Mouse (Mus musculus) kidney, adult 9 months (tissue): ENCODE data around the gene Dzip1l.
"Not testable (repeated sequence)": the region's sequence is repeated elsewhere in the genome, so short reads cannot be mapped to it uniquely, and the experiment has no call there.

Experiments
- DNase-seq: peaks from one replicate; pipeline ENCODE4 v3.0.0; 2022

Dzip1l gene

GRCm38 (mm10) chr9:99629281-99630011 is at the start of gene Dzip1l:
Dzip1l (plus strand) TSS chr9:99629496.
- peak; percentile 92 for DNase-seq

DNA sequence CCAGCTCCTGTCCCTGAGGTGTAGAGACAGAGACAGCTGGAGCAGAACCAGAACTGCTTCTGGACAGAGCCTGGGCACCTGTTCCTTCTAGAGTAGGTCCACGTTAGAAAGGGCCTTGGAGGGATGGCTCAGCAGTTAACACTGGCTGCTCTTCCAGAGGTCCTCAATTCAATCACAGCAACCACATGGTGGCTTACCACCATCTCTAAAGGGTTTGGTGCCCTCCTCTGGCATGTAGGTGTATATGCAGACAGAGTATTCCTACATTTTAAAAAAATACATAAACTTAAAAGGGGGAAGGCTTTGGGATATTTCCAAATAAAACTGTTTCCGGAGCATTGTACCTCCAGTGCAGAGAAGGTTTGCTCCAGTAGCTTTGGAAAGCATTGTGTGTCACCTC is 48.6 kb upstream of the Dzip1l start:
- peak; percentile 57 for DNase-seq

- DNase-seq = peak; percentile 62
Measured at GRCm38 (mm10) chr9:99587505-99588202, 41.6 kb upstream of the Dzip1l start.

DNA sequence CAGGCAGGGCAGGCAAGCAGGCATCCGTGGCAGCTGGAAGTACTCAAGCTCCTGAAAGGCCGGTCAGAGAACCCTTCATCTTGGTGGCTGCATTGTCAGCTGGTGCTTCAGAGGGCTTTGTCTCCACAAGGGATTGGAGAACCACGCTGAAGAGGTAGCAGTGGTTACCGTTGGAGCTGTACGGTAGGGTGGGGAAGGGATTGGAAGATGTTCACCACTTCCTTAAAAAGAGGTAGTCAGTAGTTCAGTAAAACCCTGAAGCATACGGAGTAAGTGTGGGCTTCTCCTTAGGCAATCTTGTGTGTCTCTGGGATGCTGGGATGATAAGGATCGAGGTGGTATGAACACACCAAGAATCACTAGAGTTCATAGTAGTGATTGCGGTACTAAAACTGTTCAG is 38.2 kb upstream of the Dzip1l start:
- DNase-seq = no peak

DNA sequence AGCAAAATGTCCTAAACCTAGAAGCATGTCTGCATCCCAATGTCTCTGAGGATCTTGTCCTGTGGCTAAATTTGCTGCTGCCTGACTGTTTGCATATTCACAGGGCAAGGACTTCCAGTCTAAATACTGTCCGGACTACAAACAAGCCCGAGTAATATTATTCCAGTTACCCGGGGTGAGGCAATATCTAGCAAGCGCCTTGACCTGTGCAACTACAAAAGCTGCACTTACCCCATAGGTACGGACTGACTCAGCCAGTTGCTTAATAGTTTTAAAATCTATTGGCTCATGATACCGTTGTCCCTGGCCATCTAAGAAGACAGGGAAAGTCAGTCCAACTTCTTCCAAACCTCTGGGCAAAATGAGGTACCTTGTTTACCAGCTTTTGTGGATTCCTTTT is 30.2 kb upstream of the Dzip1l start:
- DNase-seq = not testable (repeated sequence)

GRCm38 (mm10) chr9:99603566-99603965 is 25.7 kb upstream of the Dzip1l start:
- no peak for DNase-seq

DNA sequence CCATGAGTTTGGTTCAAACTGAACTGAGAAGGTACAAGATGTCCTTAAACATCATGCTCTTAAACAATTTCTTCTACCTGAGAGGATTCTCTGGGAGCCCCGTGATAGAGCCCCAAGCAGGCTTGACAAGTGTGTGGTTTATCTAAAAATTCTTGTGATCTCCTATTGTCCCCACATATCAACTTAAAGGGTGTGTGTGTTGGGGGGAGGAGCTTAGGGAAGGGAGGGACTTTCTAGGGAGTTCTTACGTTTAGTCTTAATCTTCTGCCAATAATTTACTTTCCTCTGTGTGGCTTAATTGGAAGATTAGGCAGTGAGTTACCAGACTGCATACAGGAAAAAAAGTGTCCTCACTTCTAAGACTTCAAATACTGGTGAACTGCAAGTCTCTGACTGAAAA is 17.1 kb upstream of the Dzip1l start, which contains the start of gene A4gnt:
A4gnt (plus strand) TSS at position 301 of the 400 bp plus-strand sequence.
- peak; percentile 41 for DNase-seq

DNA sequence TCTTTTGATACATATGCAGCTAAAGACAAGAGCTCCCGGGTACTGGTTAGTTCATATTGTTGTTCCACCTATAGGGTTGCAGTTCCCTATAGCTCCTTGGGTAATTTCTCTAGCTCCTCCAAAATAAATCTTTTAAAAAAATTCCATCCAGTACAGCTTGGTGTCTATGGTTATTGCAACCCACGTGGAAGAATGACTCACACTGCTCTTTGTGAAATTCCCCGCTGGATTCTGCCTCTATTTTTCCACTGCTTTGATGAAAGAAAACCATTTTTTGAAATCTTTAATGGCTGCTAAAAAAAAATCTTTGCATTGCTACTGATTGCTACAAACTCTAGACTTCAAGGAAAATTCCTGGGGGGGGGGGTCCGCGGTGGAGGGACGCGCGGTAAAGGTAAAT is 9.6 kb upstream of the Dzip1l start:
- DNase-seq = no peak

DNA sequence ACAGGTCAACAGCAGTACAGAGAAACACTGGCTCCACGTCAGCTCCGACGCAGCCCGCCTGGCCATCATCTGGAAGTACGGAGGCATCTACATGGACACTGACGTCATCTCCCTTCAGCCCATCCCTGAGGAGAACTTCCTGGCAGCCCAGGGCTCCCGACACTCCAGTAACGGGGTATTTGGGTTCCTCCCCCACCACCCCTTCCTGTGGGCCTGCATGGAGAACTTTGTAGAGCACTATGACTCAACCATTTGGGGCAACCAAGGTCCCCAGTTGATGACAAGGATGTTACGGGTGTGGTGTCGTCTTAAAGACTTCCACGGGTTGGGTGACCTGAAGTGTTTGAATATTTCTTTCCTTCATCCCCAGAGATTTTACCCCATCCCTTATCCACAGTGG is 9.1 kb upstream of the Dzip1l start:
- no peak for DNase-seq

- DNase-seq = no peak
Measured at GRCm38 (mm10) chr9:99622034-99622433, 7.3 kb upstream of the Dzip1l start.

- no peak for DNase-seq
Measured at GRCm38 (mm10) chr9:99622966-99623365, 6.3 kb upstream of the Dzip1l start.

DNA sequence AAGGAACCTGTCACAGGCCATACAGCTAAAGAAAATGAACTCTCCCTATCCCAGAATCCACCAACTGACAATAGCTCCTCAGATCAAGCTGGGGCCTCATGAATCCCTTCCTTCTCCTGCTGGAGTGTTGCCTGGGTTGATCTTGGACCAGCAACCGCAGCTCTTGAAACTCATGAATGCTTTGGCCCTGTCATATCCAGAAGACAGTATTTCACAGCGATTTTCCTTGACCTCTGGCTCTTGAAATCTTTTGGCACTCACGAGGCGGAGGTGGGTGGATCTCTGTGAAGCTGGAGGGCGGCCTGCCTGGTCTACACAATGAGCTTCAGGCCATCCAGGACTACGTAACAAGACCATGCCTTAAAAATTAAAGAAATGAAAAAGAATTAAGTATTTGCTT is 5.2 kb upstream of the Dzip1l start:
- DNase-seq = peak; percentile 26

GRCm38 (mm10) chr9:99628581-99628980 is 715 bp upstream of the Dzip1l start:
- DNase-seq = no peak

DNA sequence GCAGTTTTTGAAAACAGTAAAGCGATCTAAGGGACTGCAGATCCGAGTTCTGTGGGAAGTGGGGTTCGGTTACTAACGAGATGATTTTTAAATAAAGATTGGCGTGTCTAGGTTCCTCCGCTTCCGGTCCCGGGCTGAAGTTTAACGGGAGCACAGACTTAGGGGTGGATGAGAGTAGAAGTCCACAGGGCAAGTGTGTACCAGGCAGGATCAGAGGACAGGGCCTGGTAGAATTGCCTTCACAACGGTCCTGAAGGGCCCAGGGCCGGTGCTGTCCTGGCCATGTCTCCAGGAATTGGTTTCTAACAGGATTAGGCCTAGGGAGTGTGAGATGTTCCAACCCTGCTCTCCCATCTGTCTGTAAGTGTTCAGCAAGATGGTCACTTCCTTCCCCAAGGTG is 775 bp downstream of the Dzip1l start:
- DNase-seq = peak; percentile 78

- peak; percentile 21 for DNase-seq
Measured at GRCm38 (mm10) chr9:99630528-99631125, 1.3 kb downstream of the Dzip1l start.

GRCm38 (mm10) chr9:99631781-99632180 is 2.5 kb downstream of the Dzip1l start:
- peak; percentile 85 for DNase-seq

DNA sequence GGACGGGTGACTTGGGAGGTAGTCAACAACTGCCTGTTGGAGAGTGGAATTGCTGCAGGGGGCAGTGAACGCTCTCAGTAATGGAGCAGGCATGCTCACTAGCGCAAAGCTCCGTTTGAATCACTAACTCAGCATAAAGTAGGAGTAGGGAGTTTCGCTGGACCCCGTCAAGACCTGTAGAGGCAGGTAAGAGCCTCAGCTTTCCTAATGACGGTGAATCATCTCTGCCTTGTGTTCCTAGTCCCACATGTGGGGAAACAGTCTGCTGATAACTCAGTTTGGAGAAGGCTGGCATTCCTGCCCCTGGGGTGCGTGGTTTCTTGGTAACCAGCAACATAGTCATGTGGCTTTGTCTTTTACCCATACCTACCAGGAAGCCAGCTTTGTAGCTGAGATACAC is 3.0 kb downstream of the Dzip1l start:
- DNase-seq = peak; percentile 63

- DNase-seq = no peak
Measured at GRCm38 (mm10) chr9:99636776-99637175, 7.5 kb downstream of the Dzip1l start.

DNA sequence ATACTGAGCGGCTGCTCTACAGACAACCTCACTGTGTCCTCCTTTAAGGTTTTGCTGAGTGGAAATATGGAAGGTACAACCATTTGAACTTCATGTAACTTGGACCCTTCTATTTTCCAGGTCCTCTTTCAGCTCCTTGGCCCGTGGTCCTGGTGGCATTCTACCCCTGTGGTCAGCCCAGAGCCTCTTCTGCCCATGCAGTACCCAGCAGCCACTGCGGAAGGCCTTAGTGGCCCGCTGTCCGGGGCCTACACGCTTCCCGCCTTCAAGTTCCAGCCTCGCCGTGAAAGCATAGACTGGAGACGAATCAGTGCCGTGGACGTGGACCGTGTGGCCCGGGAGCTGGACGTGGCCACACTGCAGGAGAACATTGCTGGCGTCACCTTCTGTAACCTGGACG is 7.9 kb downstream of the Dzip1l start:
- no peak for DNase-seq

- DNase-seq = no peak
Measured at GRCm38 (mm10) chr9:99637736-99638135, 8.4 kb downstream of the Dzip1l start.

DNA sequence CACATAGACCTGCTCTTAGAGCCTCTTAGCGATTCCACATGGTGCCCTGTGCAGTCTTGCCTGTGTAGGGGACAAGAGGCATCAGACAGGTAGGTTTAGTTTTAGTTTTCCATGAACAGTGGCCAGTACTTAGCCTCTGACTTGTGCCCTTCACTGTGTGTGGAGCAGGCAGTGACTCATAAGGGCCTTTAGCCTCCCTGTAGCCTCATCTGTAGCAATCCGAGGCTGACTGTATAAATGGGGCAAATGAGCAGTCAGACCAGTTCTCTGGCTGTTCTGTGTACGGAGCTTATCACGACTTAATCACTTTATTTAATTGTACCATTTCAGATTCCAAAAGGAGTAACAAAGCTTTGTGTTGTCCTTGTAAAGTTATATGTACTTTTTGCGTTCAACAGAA is 10.7 kb downstream of the Dzip1l start:
- DNase-seq = no peak

- no peak for DNase-seq
Measured at GRCm38 (mm10) chr9:99645416-99645815, 16.1 kb downstream of the Dzip1l start.

- DNase-seq = no peak
Measured at GRCm38 (mm10) chr9:99646102-99646501, 16.8 kb downstream of the Dzip1l start.

DNA sequence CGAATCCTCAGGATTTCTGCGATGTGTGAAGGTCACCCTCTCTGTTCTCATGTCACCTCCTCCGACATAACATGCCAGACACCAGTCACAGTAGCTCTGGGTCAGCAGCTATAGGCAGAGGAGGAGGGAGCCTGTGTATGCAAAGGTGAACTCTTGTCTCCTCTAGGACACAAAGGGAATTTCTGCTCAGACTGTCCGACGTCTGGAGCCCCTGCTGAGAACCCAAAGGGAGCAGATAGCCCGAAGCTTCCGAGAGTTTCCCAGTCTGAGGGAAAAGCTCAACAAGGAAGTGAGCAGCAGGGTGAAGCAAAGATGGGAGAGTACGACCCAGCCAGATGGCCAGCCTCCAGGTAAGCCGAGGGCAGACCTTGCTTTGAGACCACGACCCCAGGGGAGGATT is 31.5 kb downstream of the Dzip1l start:
- no peak for DNase-seq
